Mouse (Mus musculus) CH12.LX (cell line): ENCODE measurements around the gene AW011738. TPM values are rescaled to one million over a fixed set of nuclear protein-coding genes. Genes with fewer than 3 reads are reported as not detected.

Experiments
- DNase-seq: peaks from one replicate; pipeline ENCODE4 v3.0.0-alpha.2; 2013; ENCODE audit errors: extremely low read depth
- H3K27ac ChIP-seq: 2 replicates; pipeline ENCODE4 v1.5.1; 2012; ENCODE audit warnings: low read depth, mild to moderate bottlenecking, control low read depth, moderate library complexity; ENCODE audit not compliant: insufficient read depth
- H3K27me3 ChIP-seq: replicated peaks from 2 replicates; pipeline ENCODE3; 2012; ENCODE audit warnings: inconsistent platforms
- H3K36me3 ChIP-seq, 2 experiments: replicated peaks in 1 of 2; 2 replicates each; pipeline versions ENCODE3 to v1.6.1; 2012; ENCODE audit warnings: inconsistent platforms in 1 of 2, low read length in 1 of 2, mild to moderate bottlenecking in 1 of 2, mixed read lengths in 1 of 2, moderate library complexity in 1 of 2; ENCODE audit not compliant: control insufficient read depth in 1 of 2, insufficient read depth in 1 of 2
- H3K4me1 ChIP-seq, 2 experiments: 2 replicates each; pipeline ENCODE4 v1.6.1; 2012; ENCODE audit warnings: inconsistent platforms in 1 of 2, moderate library complexity in 1 of 2; ENCODE audit not compliant: insufficient read depth in 2 of 2, control insufficient read depth in 1 of 2
- H3K4me2 ChIP-seq: 2 replicates; pipeline ENCODE4 v1.6.1; 2012; ENCODE audit warnings: low read depth, mild to moderate bottlenecking, control low read depth; ENCODE audit not compliant: poor library complexity, insufficient read depth, severe bottlenecking
- H3K4me3 ChIP-seq, 3 experiments: fragments of 150-350 bp in 1 of 3; sonication (generic) in 1 of 3; replicated peaks in 1 of 3; 2 replicates each; pipeline versions ENCODE3 to v1.5.1; 2011 to 2012; ENCODE audit warnings: low read depth in 2 of 3, low read length in 2 of 3, mild to moderate bottlenecking in 2 of 3, moderate library complexity in 2 of 3, control low read depth in 1 of 3, improper control_type of control experiment in 1 of 3, inconsistent platforms in 1 of 3, mixed read lengths in 1 of 3; ENCODE audit not compliant: poor library complexity in 1 of 3
- H3K79me2 ChIP-seq: replicated peaks from 2 replicates; pipeline ENCODE4 v1.6.1; 2012; ENCODE audit warnings: mild to moderate bottlenecking, moderate library complexity; ENCODE audit not compliant: control insufficient read depth, poor library complexity, insufficient read depth, severe bottlenecking; ENCODE audit errors: extremely low read depth
- H3K9ac ChIP-seq: 2 replicates; pipeline ENCODE4 v1.6.1; 2012; ENCODE audit warnings: low read depth, mild to moderate bottlenecking, control low read depth, moderate library complexity; ENCODE audit not compliant: insufficient read depth
- H3K9me3 ChIP-seq: replicated peaks from 2 replicates; pipeline ENCODE3; 2012; ENCODE audit warnings: low read length, inconsistent platforms, mixed read lengths
- BHLHE40 ChIP-seq: IDR thresholded peaks from 2 replicates; pipeline ENCODE4 v1.6.1; 2011; ENCODE audit warnings: mild to moderate bottlenecking, low read depth, low read length, improper control_type of control experiment
- CHD1 ChIP-seq: IDR thresholded peaks from 2 replicates; pipeline ENCODE4 v1.6.1; 2012; ENCODE audit warnings: low read depth, low read length, improper control_type of control experiment, inconsistent platforms
- CHD2 ChIP-seq: IDR thresholded peaks from 2 replicates; pipeline ENCODE4 v1.6.1; 2011; ENCODE audit warnings: low read length, improper control_type of control experiment
- CTCF ChIP-seq, 2 experiments: IDR thresholded peaks in 1 of 2; conservative IDR thresholded peaks in 1 of 2; 2 replicates each; pipeline ENCODE4 v1.5.1; 2011 to 2012; ENCODE audit warnings: low read depth in 2 of 2, low read length in 2 of 2, improper control_type of control experiment in 1 of 2, inconsistent platforms in 1 of 2, mild to moderate bottlenecking in 1 of 2, moderate library complexity in 1 of 2
- E2F4 ChIP-seq: IDR thresholded peaks from 2 replicates; pipeline ENCODE4 v1.6.1; 2011; ENCODE audit warnings: low read depth, low read length, improper control_type of control experiment; ENCODE audit not compliant: insufficient replicate concordance
- ETS1 ChIP-seq: conservative IDR thresholded peaks from 2 replicates; pipeline ENCODE4 v1.6.1; 2012; ENCODE audit warnings: low read depth, mild to moderate bottlenecking, inconsistent platforms, low read length, improper control_type of control experiment, moderate library complexity
- IRF4 ChIP-seq: IDR thresholded peaks from 2 replicates; pipeline ENCODE4 v1.6.1; 2014; ENCODE audit warnings: low read depth, mild to moderate bottlenecking, inconsistent platforms, low read length, improper control_type of control experiment
- MAX ChIP-seq: IDR thresholded peaks from 2 replicates; pipeline ENCODE4 v1.6.1; 2011; ENCODE audit warnings: low read length, improper control_type of control experiment
- MAZ ChIP-seq: IDR thresholded peaks from 2 replicates; pipeline ENCODE4 v1.6.1; 2012; ENCODE audit warnings: low read depth, mild to moderate bottlenecking, inconsistent platforms, low read length, improper control_type of control experiment, moderate library complexity
- MYC ChIP-seq: IDR thresholded peaks from 2 replicates; pipeline ENCODE4 v1.6.1; 2011; ENCODE audit warnings: low read depth, mild to moderate bottlenecking, improper control_type of control experiment, low read length
- PAX5 ChIP-seq: IDR thresholded peaks from 2 replicates; pipeline ENCODE4 v1.6.1; 2012; ENCODE audit warnings: low read length, inconsistent platforms, mixed read lengths
- POLR2A ChIP-seq: IDR thresholded peaks from 2 replicates; pipeline ENCODE4 v1.6.1; 2011; ENCODE audit warnings: low read depth, mild to moderate bottlenecking, improper control_type of control experiment, low read length
- POLR2AphosphoS2 ChIP-seq: IDR thresholded peaks from 2 replicates; pipeline ENCODE4 v1.6.1; 2011; ENCODE audit warnings: low read depth, low read length, improper control_type of control experiment
- RAD21 ChIP-seq: IDR thresholded peaks from 2 replicates; pipeline ENCODE4 v1.6.1; 2011; ENCODE audit warnings: low read depth, mild to moderate bottlenecking, low read length, improper control_type of control experiment, moderate library complexity
- RCOR1 ChIP-seq: conservative IDR thresholded peaks from 2 replicates; pipeline ENCODE4 v1.6.1; 2012; ENCODE audit warnings: low read depth, mild to moderate bottlenecking, inconsistent platforms, low read length, improper control_type of control experiment
- SMC3 ChIP-seq: IDR thresholded peaks from 2 replicates; pipeline ENCODE4 v1.6.1; 2011; ENCODE audit warnings: low read depth, low read length, improper control_type of control experiment
- TBP ChIP-seq: conservative IDR thresholded peaks from 2 replicates; pipeline ENCODE4 v1.6.1; 2011; ENCODE audit warnings: low read depth, low read length, improper control_type of control experiment
- USF2 ChIP-seq: conservative IDR thresholded peaks from 2 replicates; pipeline ENCODE4 v1.6.1; 2011; ENCODE audit warnings: low read depth, low read length, improper control_type of control experiment
- ZC3H11A ChIP-seq: IDR thresholded peaks from 2 replicates; pipeline ENCODE4 v1.6.1; 2012; ENCODE audit warnings: low read depth, mild to moderate bottlenecking, inconsistent platforms, low read length, improper control_type of control experiment
- ZKSCAN1 ChIP-seq: IDR thresholded peaks from 2 replicates; pipeline ENCODE4 v1.6.1; 2012; ENCODE audit warnings: low read depth, inconsistent platforms, low read length, improper control_type of control experiment, borderline replicate concordance
- ZMIZ1 ChIP-seq: IDR thresholded peaks from 2 replicates; pipeline ENCODE4 v1.6.1; 2012; ENCODE audit warnings: low read depth, mild to moderate bottlenecking, inconsistent platforms, low read length, improper control_type of control experiment
- ZNF384 ChIP-seq: IDR thresholded peaks from 2 replicates; pipeline ENCODE4 v1.6.1; 2012; ENCODE audit warnings: low read depth, low read length, improper control_type of control experiment, inconsistent platforms
- dilution Hi-C: fragments of 300-500 bp; cut with MboI; formaldehyde crosslinking; loops from 2 replicates; pipeline ENCODE4 v1.14.3; 2020; ENCODE audit warnings: low sequenced_read_pairs; ENCODE audit not compliant: extremely low pct_unique_long_range_greater_than_20kb, extremely low pct_ligation_motif_present
- in situ Hi-C: fragments of 300-500 bp; cut with MboI; formaldehyde crosslinking; loops from 3 replicates; pipeline ENCODE4 v1.14.3; 2019; ENCODE audit warnings: low sequenced_read_pairs, low pct_ligation_motif_present, low pct_unique_long_range_greater_than_20kb, mixed read lengths
- polyA plus RNA-seq: library from polyadenylated mRNA; unstranded; fragments of >175 nt; gene quantifications from 2 replicates; pipeline ENCODE4 v1.2.1, GENCODE M21; 2012; ENCODE audit warnings: low read depth; ENCODE audit not compliant: insufficient read length
- total RNA-seq, 2 experiments: library from RNA; depleted of rRNA; stranded (reverse); fragments of 300-350 nt in 1 of 2; fragments of >200 nt in 1 of 2; gene quantifications; 2 replicates each; pipeline ENCODE4 v1.2.3; 2012 to 2014

Gene AW011738
- total and polyA plus RNA-seq, 3 experiments: 0.15 to 1.6 (median 0.20) TPM

- Histone ChIP-seq H3K79me2 (no peaks in the 10 kb centered on the region), H3K9ac (no peak overlapping the region), H3K27ac (no peak overlapping the region), H3K4me3 (no peak overlapping the region), H3K4me2 (no peak overlapping the region), H3K9me3 (no peaks in the 10 kb centered on the region), H3K4me1 (peaks cover 4 to 17% of the 10 kb centered on the region in 2 experiments), H3K27me3 (peaks cover 15% of the 10 kb centered on the region), H3K36me3 (no peaks in the 10 kb centered on the region)
- dilution Hi-C loops (no loop called here), in situ Hi-C loops (no loop called here)
- no peak for DNase-seq
- TF ChIP-seq USF2 (no peak), MAZ (no peak), ZMIZ1 (no peak), ZNF384 (no peak), IRF4 (no peak), POLR2AphosphoS2 (no peak), CHD1 (no peak), MAX (no peak), E2F4 (no peak)
Observed at GRCm38 (mm10) chr4:156193906-156194305, 9.2 kb upstream of the AW011738 start.

GRCm38 (mm10) chr4:156194346-156194745, 8.8 kb upstream of the AW011738 start:
- Histone ChIP-seq H3K4me3 (no peak overlapping the region), H3K79me2 (no peaks in the 10 kb centered on the region), H3K36me3 (no peaks in the 10 kb centered on the region), H3K27ac (no peak overlapping the region), H3K9me3 (no peaks in the 10 kb centered on the region), H3K27me3 (peaks cover 15% of the 10 kb centered on the region), H3K4me2 (no peak overlapping the region)
- in situ Hi-C loops: no loop called here
- no peak for DNase-seq
- TF ChIP-seq ETS1: no peak
- no peak for TF ChIP-seq SMC3
- no peak for TF ChIP-seq ZKSCAN1
- no peak for TF ChIP-seq CHD2
- no peak for TF ChIP-seq TBP
- no peak for TF ChIP-seq MYC
- TF ChIP-seq PAX5: no peak
- TF ChIP-seq CHD1: no peak
- TF ChIP-seq ZC3H11A: no peak
- no peak for TF ChIP-seq USF2
- no peak for TF ChIP-seq BHLHE40
- no peak for TF ChIP-seq IRF4
- TF ChIP-seq RAD21: no peak
- no peak for TF ChIP-seq POLR2A
- no peak for TF ChIP-seq POLR2AphosphoS2
- TF ChIP-seq CTCF (conservative IDR thresholded peaks at IDR 0.05 in 1 of 2, IDR thresholded peaks at IDR 0.05 in 1 of 2; ENCODE audit: low read depth in 2 of 2, low read length in 2 of 2): no peak
- TF ChIP-seq MAX: no peak
- TF ChIP-seq RCOR1: no peak
- TF ChIP-seq, all 38 proteins: peak for 0
- peaks cover 4 to 17% of the 10 kb centered on the region in 2 experiments for H3K4me1 ChIP-seq
- dilution Hi-C loops: no loop called here
- no peak overlapping the region for H3K9ac ChIP-seq
